Mouse (Mus musculus): ENCODE results near the gene Eif4ebp2. TPM values are rescaled to one million over a fixed set of nuclear protein-coding genes. Genes with fewer than 3 reads are reported as not detected.
A peak's percentile ranks its signal among the peaks of the same experiment; 100 is the strongest.

Gene Eif4ebp2
- total RNA-seq, 2 experiments from 2014 or later = 45.2 to 47.5 TPM

GRCm38 (mm10) chr10:61412910-61413625 is 39.4 kb downstream of the Eif4ebp2 start:
- TF ChIP-seq CTCF (IDR thresholded peaks at IDR 0.05) = no peak
- intact Hi-C loops (cut with DNase I) = no loop called here
- no peak for DNase-seq (ENCODE audit: extremely low spot score in 1 of 2, low spot score in 2 of 2)
- Histone ChIP-seq H3K27ac (no peak overlapping the region), H3K4me3 (no peak overlapping the region)

DNA sequence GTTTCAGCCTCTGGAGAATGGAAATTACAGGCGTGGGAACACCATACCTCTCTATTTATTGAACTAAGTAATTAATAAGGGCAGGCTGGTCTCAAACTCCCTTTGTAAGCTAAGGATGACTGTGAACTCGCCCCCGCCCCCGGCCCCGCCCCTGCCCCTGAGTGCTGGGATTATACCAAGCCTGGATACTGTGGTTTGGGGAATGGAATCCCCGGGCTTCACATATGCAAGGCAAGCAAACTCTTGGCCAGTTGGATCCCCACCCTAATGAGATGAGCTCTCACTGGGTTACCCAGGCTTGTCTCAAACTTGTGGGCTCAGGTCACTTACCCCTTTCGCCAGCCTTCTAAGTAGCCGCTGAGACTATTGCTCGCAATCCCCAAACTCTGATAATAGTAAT is 42.3 kb downstream of the Eif4ebp2 start:
- DNase-seq (ENCODE audit: extremely low spot score in 1 of 2, low spot score in 2 of 2) = no peak
- H3K4me3 ChIP-seq = no peak overlapping the region
- no peak for TF ChIP-seq CTCF (IDR thresholded peaks at IDR 0.05)
- intact Hi-C loops (cut with DNase I) = no loop called here
- no peak overlapping the region for H3K27ac ChIP-seq

DNA sequence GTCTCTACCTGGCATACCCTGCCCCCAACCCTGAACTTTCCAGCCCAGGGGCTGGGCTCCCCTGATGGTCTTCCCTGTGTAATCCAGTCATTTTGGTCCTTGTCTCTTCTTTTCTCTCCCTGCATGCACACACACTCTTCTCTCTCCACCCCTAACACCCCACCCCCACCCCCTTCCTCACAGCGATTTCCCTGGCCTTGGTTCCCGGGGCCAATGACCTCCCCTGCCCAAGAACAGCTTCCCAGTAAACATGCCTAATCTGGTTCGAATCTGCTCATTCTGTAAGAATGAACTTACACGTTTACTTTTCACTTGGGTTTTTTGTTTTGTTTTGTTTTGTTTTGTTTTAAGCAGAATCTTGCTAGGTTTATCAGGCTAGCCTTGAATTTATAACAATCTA is 42.7 kb downstream of the Eif4ebp2 start:
- H3K4me3 ChIP-seq = no peak overlapping the region
- no peak for TF ChIP-seq CTCF (IDR thresholded peaks at IDR 0.05)
- intact Hi-C loops (cut with DNase I) = loop anchor here (5.0 kb wide), 1 partner anchor 212 kb away; no protein-coding TSS in a partner anchor
- DNase-seq (ENCODE audit: extremely low spot score in 1 of 2, low spot score in 2 of 2) = no peak
- no peak overlapping the region for H3K27ac ChIP-seq

- Histone ChIP-seq H3K4me3 (no peak overlapping the region), H3K27ac (no peak overlapping the region)
- DNase-seq (ENCODE audit: extremely low spot score in 1 of 2, low spot score in 2 of 2) = no peak
- intact Hi-C loops (cut with DNase I) = loop anchor here (5.0 kb wide), 1 partner anchor 209 kb away; no protein-coding TSS in a partner anchor
- TF ChIP-seq CTCF (IDR thresholded peaks at IDR 0.05) = no peak
These were observed 46.5 kb downstream of the Eif4ebp2 start for GRCm38 (mm10) chr10:61405958-61406357.

DNA sequence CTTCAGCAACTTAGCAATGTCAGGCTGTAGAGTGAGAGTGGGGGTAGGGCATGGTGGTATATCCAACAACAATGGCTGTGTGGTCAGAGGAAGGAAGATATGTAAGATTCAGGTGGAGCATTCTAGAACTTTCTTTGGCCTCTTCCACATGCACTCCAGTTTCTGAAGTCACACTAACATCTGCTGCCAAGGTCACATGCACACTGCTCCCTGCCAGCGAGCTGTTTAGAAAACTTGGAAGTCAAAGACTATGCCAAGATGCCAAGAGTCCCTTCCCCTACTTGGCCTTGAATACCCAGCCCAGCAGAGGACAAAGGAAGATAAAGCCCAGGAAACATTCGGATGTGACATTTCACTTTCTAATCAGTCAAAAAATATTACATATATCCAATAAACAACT is 49.5 kb downstream of the Eif4ebp2 start:
- intact Hi-C loops (cut with DNase I) = no loop called here
- TF ChIP-seq CTCF (IDR thresholded peaks at IDR 0.05) = no peak

DNA sequence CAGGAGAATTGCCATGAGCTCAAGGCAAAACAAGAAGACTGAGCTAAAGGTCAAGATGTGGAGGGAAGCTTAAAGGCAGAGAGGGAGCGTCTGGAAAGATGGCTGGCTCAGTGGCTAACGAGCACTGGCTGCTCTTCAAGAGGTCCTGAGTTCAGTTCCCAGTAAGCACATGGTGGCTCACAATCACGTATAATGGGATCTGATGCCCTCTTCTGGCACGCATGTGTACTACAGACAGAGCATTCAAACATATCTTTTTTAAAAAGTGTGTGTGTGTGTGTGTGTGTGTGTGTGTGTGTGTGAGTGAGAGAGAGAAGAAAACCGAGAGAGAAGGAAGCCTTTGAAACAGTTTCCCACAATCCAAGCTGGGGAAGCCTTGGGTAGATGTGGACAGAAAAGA is 50.0 kb downstream of the Eif4ebp2 start:
- no peak overlapping the region for H3K27ac ChIP-seq
- TF ChIP-seq CTCF (IDR thresholded peaks at IDR 0.05) = peak; percentile 2; the same call in 1 of the 2 replicates
- no peak overlapping the region for H3K4me3 ChIP-seq
- no peak for DNase-seq (ENCODE audit: extremely low spot score in 1 of 2, low spot score in 2 of 2)
- intact Hi-C loops (cut with DNase I) = no loop called here

More for the DNA sequence above, 49.5 kb downstream of the Eif4ebp2 start:
- no peak for DNase-seq (ENCODE audit: extremely low spot score in 1 of 2, low spot score in 2 of 2)
- Histone ChIP-seq H3K4me3 (no peak overlapping the region), H3K27ac (no peak overlapping the region)

GRCm38 (mm10) chr10:61400407-61400806 is 52.1 kb downstream of the Eif4ebp2 start:
- DNase-seq (ENCODE audit: extremely low spot score in 1 of 2, low spot score in 2 of 2) = no peak
- H3K27ac ChIP-seq = no peak overlapping the region
- H3K4me3 ChIP-seq = no peak overlapping the region
- no peak for TF ChIP-seq CTCF (IDR thresholded peaks at IDR 0.05)
- intact Hi-C loops (cut with DNase I) = no loop called here

- Histone ChIP-seq H3K27ac (no peak overlapping the region), H3K4me3 (no peak overlapping the region)
- DNase-seq (ENCODE audit: extremely low spot score in 1 of 2, low spot score in 2 of 2) = peak; percentile 56 to 62
- TF ChIP-seq CTCF (IDR thresholded peaks at IDR 0.05) = peak; percentile 84
- intact Hi-C loops (cut with DNase I) = loop anchor here (1.0 to 5.0 kb wide), 2 partner anchors 58 to 197 kb away; no protein-coding TSS in a partner anchor
These were observed 53.2 kb downstream of the Eif4ebp2 start for GRCm38 (mm10) chr10:61399156-61399734.

DNA sequence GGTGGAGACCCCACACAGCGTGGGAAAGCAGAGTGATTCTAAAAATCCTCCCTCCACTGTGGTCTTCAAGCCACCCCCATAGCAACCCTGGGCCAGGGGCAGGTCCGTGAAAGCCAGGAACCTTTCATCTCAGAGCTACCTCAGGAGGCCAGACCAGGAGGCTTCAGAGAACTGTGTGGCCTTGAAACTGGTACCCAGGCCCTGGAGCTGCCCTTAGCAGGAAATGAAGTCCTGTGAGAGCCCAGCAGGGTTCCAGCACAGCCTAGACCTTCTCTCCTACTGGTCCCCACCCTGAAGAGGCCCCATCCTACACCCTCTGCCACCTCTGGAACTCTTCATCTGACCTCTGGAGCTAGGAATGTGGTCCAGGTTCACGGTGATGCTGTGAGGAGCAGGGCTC is 54.3 kb downstream of the Eif4ebp2 start:
- DNase-seq (ENCODE audit: extremely low spot score in 1 of 2, low spot score in 2 of 2) = no peak
- H3K27ac ChIP-seq = no peak overlapping the region
- TF ChIP-seq CTCF (IDR thresholded peaks at IDR 0.05) = no peak
- no peak overlapping the region for H3K4me3 ChIP-seq
- intact Hi-C loops (cut with DNase I) = loop anchor here (5.0 kb wide), 1 partner anchor 196 kb away; no protein-coding TSS in a partner anchor

DNA sequence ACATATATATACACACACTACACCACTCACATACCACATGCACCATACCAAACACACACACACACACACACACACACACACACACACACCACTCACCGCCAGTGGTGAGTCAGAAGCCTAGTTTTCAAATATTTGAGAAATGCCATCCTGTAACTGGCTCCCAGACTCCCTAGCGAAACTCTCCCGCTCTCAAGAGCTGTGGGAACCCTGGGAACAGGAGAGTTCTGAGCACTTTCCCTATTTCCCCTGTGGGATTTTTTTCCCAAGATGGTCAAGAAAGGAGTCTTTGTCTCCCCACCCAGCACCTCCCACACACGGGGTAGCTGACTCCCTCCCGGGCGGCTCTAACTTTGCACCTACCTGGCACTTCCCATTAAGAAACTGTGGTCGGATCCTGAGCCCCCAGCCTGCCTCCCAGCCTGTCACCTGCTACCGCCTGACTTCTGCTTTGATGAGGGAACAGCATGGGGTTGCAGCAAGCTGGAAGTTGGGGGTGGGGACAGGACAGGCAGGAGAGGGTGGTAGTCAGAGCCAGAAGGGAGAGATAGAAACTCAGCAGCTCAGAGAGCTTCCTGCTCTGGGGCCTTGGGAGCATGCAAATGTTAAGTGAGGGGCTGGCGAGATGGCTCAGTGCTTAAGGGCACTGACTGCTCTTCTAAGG is 57.9 kb downstream of the Eif4ebp2 start:
- intact Hi-C loops (cut with DNase I) = loop anchor here (5.0 kb wide), 1 partner anchor 192 kb away; no protein-coding TSS in a partner anchor

DNA sequence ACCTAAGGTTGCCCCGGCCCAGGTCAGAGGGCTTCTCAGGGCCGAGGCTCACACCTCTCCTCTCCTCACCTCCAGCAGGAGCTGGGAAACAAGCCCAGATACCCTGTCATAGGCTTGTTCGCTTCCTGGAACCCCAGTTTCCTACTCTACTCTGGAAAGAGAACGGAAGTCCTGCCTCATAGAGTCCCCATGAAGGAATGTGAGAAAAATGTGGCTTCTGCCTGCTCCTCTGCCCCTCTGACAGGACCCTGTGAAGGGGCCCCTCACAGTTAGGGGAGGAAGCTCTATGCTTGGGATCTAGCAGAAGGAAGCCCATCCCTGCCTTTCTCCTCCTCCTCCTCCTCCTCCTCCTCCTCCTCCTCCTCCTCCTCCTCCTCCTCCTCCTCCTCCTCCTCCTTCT is 59.9 kb downstream of the Eif4ebp2 start:
- no peak for DNase-seq (ENCODE audit: extremely low spot score in 1 of 2, low spot score in 2 of 2)
- Histone ChIP-seq H3K27ac (no peak overlapping the region), H3K4me3 (no peak overlapping the region)
- intact Hi-C loops (cut with DNase I) = no loop called here
- TF ChIP-seq CTCF (IDR thresholded peaks at IDR 0.05) = no peak

More for the DNA sequence above, 57.9 kb downstream of the Eif4ebp2 start:
- no peak overlapping the region for H3K27ac ChIP-seq
- TF ChIP-seq CTCF (IDR thresholded peaks at IDR 0.05) = no peak
- no peak overlapping the region for H3K4me3 ChIP-seq
- DNase-seq (ENCODE audit: extremely low spot score in 1 of 2, low spot score in 2 of 2) = no peak

GRCm38 (mm10) chr10:61390148-61390547 is 62.3 kb downstream of the Eif4ebp2 start:
- intact Hi-C loops (cut with DNase I) = no loop called here
- Histone ChIP-seq H3K27ac (no peak overlapping the region), H3K4me3 (no peak overlapping the region)
- DNase-seq (ENCODE audit: extremely low spot score in 1 of 2, low spot score in 2 of 2) = no peak
- no peak for TF ChIP-seq CTCF (IDR thresholded peaks at IDR 0.05)

Measured in left cerebral cortex, adult 2 months (tissue).